Mouse (Mus musculus): ENCODE measurements around the gene Tha1.
A peak's percentile ranks its signal among the peaks of the same experiment; 100 is the strongest.

- TF ChIP-seq EP300 (IDR thresholded peaks at IDR 0.05; ENCODE audit: insufficient read depth, low read depth, low read length) (peak; percentile 28; the same call in 1 of the 2 replicates), CTCF (IDR thresholded peaks at IDR 0.05) (no peak), POLR2A (IDR thresholded peaks at IDR 0.05; ENCODE audit: insufficient read depth, low read depth, low read length) (peak; percentile 37; the same call in 1 of the 2 replicates)
Observed at GRCm38 (mm10) chr11:117828888-117829604, 44.2 kb downstream of the Tha1 start.

Measured in heart, adult 2 months (tissue).